Mouse (Mus musculus) forebrain, embryonic 13.5 days (tissue): ENCODE measurements around the gene D430019H16Rik. TPM values are rescaled to one million over a fixed set of nuclear protein-coding genes. Genes with fewer than 3 reads are reported as not detected.

ENCODE experiments used
- polyA plus RNA-seq: library from polyadenylated mRNA; unstranded; fragments of >200 nt; fragmentation: Nextera tagmentation; extraction: Ambion mirVana; gene quantifications from 2 replicates; pipeline ENCODE4 v1.2.1, GENCODE M21; 2015

D430019H16Rik gene
- polyA plus RNA-seq, 1 experiment from 2014 or later = 9.1 TPM

Other genes with a start within 250 kb of the D430019H16Rik start
- not detected in 2 replicates for gene Tcl1, start 231.1 kb upstream of the D430019H16Rik start, polyA plus RNA-seq
- 2.0 and 2.7 TPM in 2 replicates for gene Tunar, start 120.0 kb upstream of the D430019H16Rik start, polyA plus RNA-seq
- 0.21 and 0.29 TPM in 2 replicates for gene Bdkrb2, start 109.4 kb downstream of the D430019H16Rik start, polyA plus RNA-seq
- not detected in 2 replicates for gene Bdkrb1, start 149.2 kb downstream of the D430019H16Rik start, polyA plus RNA-seq
- 28.9 and 32.2 TPM in 2 replicates for gene Gskip, start 231.0 kb downstream of the D430019H16Rik start, polyA plus RNA-seq
- 11.5 and 13.0 TPM in 2 replicates for gene Atg2b, start 231.4 kb downstream of the D430019H16Rik start, polyA plus RNA-seq